Mouse (Mus musculus) intestine, postnatal 0 days (tissue): ENCODE results near the gene Mecom. TPM values are rescaled to one million over a fixed set of nuclear protein-coding genes. Genes with fewer than 3 reads are reported as not detected.

ENCODE experiments used
- ATAC-seq: fragments of 200-750 bp; cut with Nextera tagmentation; 2 replicates; pipeline ENCODE4 v1.8.0; 2017; ENCODE audit warnings: mild to moderate bottlenecking, moderate TSS enrichment, moderate library complexity
- H3K27ac ChIP-seq: fragments of 300-500 bp; sonication (generic); 2 replicates; pipeline ENCODE4 v1.5.1; 2014; ENCODE audit warnings: mild to moderate bottlenecking, low read depth, low read length, moderate library complexity
- H3K27me3 ChIP-seq: fragments of 300-500 bp; sonication (generic); replicated peaks from 2 replicates; pipeline ENCODE4 v1.6.1; 2014; ENCODE audit warnings: low read length, mixed read lengths; ENCODE audit not compliant: control insufficient read depth, insufficient read depth
- H3K36me3 ChIP-seq: fragments of 300-500 bp; sonication (generic); 2 replicates; pipeline ENCODE4 v1.6.1; 2014; ENCODE audit warnings: mild to moderate bottlenecking, moderate library complexity; ENCODE audit not compliant: control insufficient read depth, insufficient read depth
- H3K4me1 ChIP-seq: fragments of 300-500 bp; sonication (generic); replicated peaks from 2 replicates; pipeline ENCODE4 v1.6.1; 2014; ENCODE audit warnings: antibody characterized with exemption, low read length, mixed read lengths; ENCODE audit not compliant: control insufficient read depth, insufficient read depth
- H3K4me2 ChIP-seq: fragments of 300-500 bp; sonication (generic); replicated peaks from 2 replicates; pipeline ENCODE4 v1.6.1; 2014; ENCODE audit warnings: low read depth, mild to moderate bottlenecking, moderate library complexity
- H3K4me3 ChIP-seq: fragments of 300-500 bp; sonication (generic); 2 replicates; pipeline ENCODE4 v1.5.1; 2014; ENCODE audit warnings: low read depth, low read length
- H3K9ac ChIP-seq: fragments of 300-500 bp; sonication (generic); 2 replicates; pipeline ENCODE4 v1.6.1; 2014; ENCODE audit warnings: mild to moderate bottlenecking, low read depth, low read length
- H3K9me3 ChIP-seq: fragments of 300-500 bp; sonication (generic); 2 replicates; pipeline ENCODE4 v1.6.1; 2016; ENCODE audit warnings: mixed run types; ENCODE audit not compliant: control insufficient read depth
- CTCF ChIP-seq: sonication (generic); IDR thresholded peaks from 2 replicates; pipeline ENCODE4 v1.5.1; 2016; ENCODE audit warnings: low read depth, mild to moderate bottlenecking, control low read depth, antibody characterized with exemption, moderate library complexity
- WGBS: fragments of 180-500 bp; shearing (Covaris S2); extraction: QIAGEN DNeasy Blood & Tissue Kit; methylation state at CpG from one replicate; pipeline ENCODE4 v1.1.7; 2014; 5-methylcytosine and 5-hydroxymethylcytosine counted together
- polyA plus RNA-seq: library from polyadenylated mRNA; unstranded; fragments of >200 nt; fragmentation: Nextera tagmentation; extraction: Ambion mirVana; gene quantifications from 2 replicates; pipeline ENCODE4 v1.2.1, GENCODE M21; 2015

Gene Mecom
- polyA plus RNA-seq, 1 experiment from 2014 or later: 7.7 TPM

- H3K27ac ChIP-seq: no peak overlapping the region
- 0 out of 2 replicates have a peak, but pooled peaks cover 4% of the 10 kb centered on the region for H3K4me1 ChIP-seq
- no peak for TF ChIP-seq CTCF
- no peaks in the 10 kb centered on the region for H3K36me3 ChIP-seq
- H3K9me3 ChIP-seq: no peaks in the 10 kb centered on the region
- WGBS: 37% methylated on average over 5 of the region's 5 CpGs
- ATAC-seq: peak; percentile 35; the same call in 1 of the 2 replicates
- no peak overlapping the region for H3K4me2 ChIP-seq
- H3K27me3 ChIP-seq: no peaks in the 10 kb centered on the region
- no peak overlapping the region for H3K9ac ChIP-seq
- no peak overlapping the region for H3K4me3 ChIP-seq
Observed at GRCm38 (mm10) chr3:30483006-30483684, 64.7 kb downstream of the Mecom start.

- peak; percentile 90 for ATAC-seq
- H3K4me2 ChIP-seq: no peak overlapping the region
- no peak for TF ChIP-seq CTCF
- no peaks in the 10 kb centered on the region for H3K9me3 ChIP-seq
- no peaks in the 10 kb centered on the region for H3K27me3 ChIP-seq
- no peak overlapping the region for H3K4me3 ChIP-seq
- H3K4me1 ChIP-seq: 0 out of 2 replicates have a peak, but pooled peaks cover 4% of the 10 kb centered on the region
- no peaks in the 10 kb centered on the region for H3K36me3 ChIP-seq
- no peak overlapping the region for H3K9ac ChIP-seq
- H3K27ac ChIP-seq: no peak overlapping the region
- 33% methylated on average over 10 of the region's 10 CpGs for WGBS
Observed at GRCm38 (mm10) chr3:30481682-30482081, 66.1 kb downstream of the Mecom start.

- H3K27me3 ChIP-seq: no peaks in the 10 kb centered on the region
- H3K27ac ChIP-seq: no peak overlapping the region
- H3K9ac ChIP-seq: no peak overlapping the region
- TF ChIP-seq CTCF: no peak
- no peak overlapping the region for H3K4me3 ChIP-seq
- no peak for ATAC-seq
- no peak overlapping the region for H3K4me2 ChIP-seq
- H3K9me3 ChIP-seq: no peaks in the 10 kb centered on the region
- 57% methylated on average over 6 of the region's 6 CpGs for WGBS
- H3K36me3 ChIP-seq: no peaks in the 10 kb centered on the region
- H3K4me1 ChIP-seq: no peaks in the 10 kb centered on the region
Observed at GRCm38 (mm10) chr3:30480551-30480950, 67.3 kb downstream of the Mecom start.

GRCm38 (mm10) chr3:30478252-30478651, 69.6 kb downstream of the Mecom start:
- Histone ChIP-seq H3K4me2 (no peak overlapping the region), H3K36me3 (no peaks in the 10 kb centered on the region), H3K4me3 (no peak overlapping the region), H3K27me3 (no peaks in the 10 kb centered on the region), H3K4me1 (no peaks in the 10 kb centered on the region), H3K9ac (no peak overlapping the region), H3K9me3 (no peaks in the 10 kb centered on the region), H3K27ac (no peak overlapping the region)
- TF ChIP-seq CTCF: no peak
- 45% methylated on average over 6 of the region's 6 CpGs for WGBS
- no peak for ATAC-seq

- no peak overlapping the region for H3K4me2 ChIP-seq
- no peaks in the 10 kb centered on the region for H3K27me3 ChIP-seq
- ATAC-seq: no peak
- H3K9me3 ChIP-seq: no peaks in the 10 kb centered on the region
- no peak overlapping the region for H3K9ac ChIP-seq
- H3K27ac ChIP-seq: no peak overlapping the region
- no peak for TF ChIP-seq CTCF
- WGBS: 66% methylated on average over 5 of the region's 5 CpGs
- H3K36me3 ChIP-seq: no peaks in the 10 kb centered on the region
- H3K4me1 ChIP-seq: no peaks in the 10 kb centered on the region
- H3K4me3 ChIP-seq: no peak overlapping the region
Observed at GRCm38 (mm10) chr3:30477008-30477407, 70.8 kb downstream of the Mecom start.

GRCm38 (mm10) chr3:30475591-30475990, 72.2 kb downstream of the Mecom start:
- Histone ChIP-seq H3K4me3 (no peak overlapping the region), H3K36me3 (no peaks in the 10 kb centered on the region), H3K27me3 (no peaks in the 10 kb centered on the region), H3K4me1 (no peaks in the 10 kb centered on the region), H3K9ac (no peak overlapping the region), H3K9me3 (no peaks in the 10 kb centered on the region), H3K4me2 (no peak overlapping the region), H3K27ac (no peak overlapping the region)
- WGBS: 66% methylated on average over 6 of the region's 6 CpGs
- TF ChIP-seq CTCF: no peak
- ATAC-seq: no peak
